Mouse (Mus musculus) T-helper 17 cell (primary cell): ENCODE data around the gene Clybl.

Experiments used
- in situ Hi-C, 2 experiments: fragments of 300-600 bp; cut with MboI, MseI; formaldehyde crosslinking; loops; 1 replicate in 1 of 2; 2 replicates in 1 of 2; pipeline ENCODE4 v1.15.1; 2025; ENCODE audit warnings: high pct_unique_total_duplicates in 2 of 2

The Clybl gene

GRCm38 (mm10) chr14:122194630-122195029 is 13.1 kb downstream of the Clybl start:
- in situ Hi-C loops, result no loop called here

GRCm38 (mm10) chr14:122196851-122197250 is 15.3 kb downstream of the Clybl start:
- in situ Hi-C loops, result no loop called here

GRCm38 (mm10) chr14:122200247-122200885 is 18.9 kb downstream of the Clybl start:
- in situ Hi-C loops, result loop anchor here in 1 of 2 experiments (10.0 kb wide), 1 partner anchor 664 kb away; no protein-coding TSS in a partner anchor

- in situ Hi-C loops, result loop anchor here in 1 of 2 experiments (10.0 kb wide), 1 partner anchor 656 kb away; no protein-coding TSS in a partner anchor
Measured at GRCm38 (mm10) chr14:122209177-122209576, 27.7 kb downstream of the Clybl start.

- in situ Hi-C loops, result loop anchor here in 1 of 2 experiments (10.0 kb wide), 1 partner anchor 661 kb away; no protein-coding TSS in a partner anchor
Measured at GRCm38 (mm10) chr14:122213590-122213989, 32.1 kb downstream of the Clybl start.

- in situ Hi-C loops, result loop anchor here in 1 of 2 experiments (10.0 kb wide), 1 partner anchor 661 kb away; no protein-coding TSS in a partner anchor
Measured at GRCm38 (mm10) chr14:122214126-122214525, 32.6 kb downstream of the Clybl start.

GRCm38 (mm10) chr14:122217221-122217620 is 35.7 kb downstream of the Clybl start:
- in situ Hi-C loops, result loop anchor here (5.0 to 10.0 kb wide), 2 partner anchors 530 to 658 kb away; no protein-coding TSS in a partner anchor

- in situ Hi-C loops, result loop anchor here in 1 of 2 experiments (10.0 kb wide), 1 partner anchor 352 kb away; no protein-coding TSS in a partner anchor
Measured at GRCm38 (mm10) chr14:122222934-122223374, 41.5 kb downstream of the Clybl start.

GRCm38 (mm10) chr14:122223461-122224102 is 42.1 kb downstream of the Clybl start:
- in situ Hi-C loops, result loop anchor here in 1 of 2 experiments (10.0 kb wide), 1 partner anchor 351 kb away; no protein-coding TSS in a partner anchor

GRCm38 (mm10) chr14:122224103-122224494 is 42.6 kb downstream of the Clybl start:
- in situ Hi-C loops, result loop anchor here in 1 of 2 experiments (10.0 kb wide), 1 partner anchor 351 kb away; no protein-coding TSS in a partner anchor

GRCm38 (mm10) chr14:122224501-122224928 is 43.0 kb downstream of the Clybl start:
- in situ Hi-C loops, result loop anchor here in 1 of 2 experiments (10.0 kb wide), 1 partner anchor 350 kb away; no protein-coding TSS in a partner anchor

- in situ Hi-C loops, result loop anchor here in 1 of 2 experiments (10.0 kb wide), 1 partner anchor 349 kb away; no protein-coding TSS in a partner anchor
Measured at GRCm38 (mm10) chr14:122225479-122226132, 44.1 kb downstream of the Clybl start.

GRCm38 (mm10) chr14:122226133-122226515 is 44.6 kb downstream of the Clybl start:
- in situ Hi-C loops, result loop anchor here in 1 of 2 experiments (10.0 kb wide), 1 partner anchor 349 kb away; no protein-coding TSS in a partner anchor

GRCm38 (mm10) chr14:122226666-122227453 is 45.4 kb downstream of the Clybl start:
- in situ Hi-C loops, result loop anchor here in 1 of 2 experiments (10.0 kb wide), 1 partner anchor 348 kb away; no protein-coding TSS in a partner anchor

GRCm38 (mm10) chr14:122227454-122227951 is 46.0 kb downstream of the Clybl start:
- in situ Hi-C loops, result loop anchor here in 1 of 2 experiments (10.0 kb wide), 1 partner anchor 347 kb away; no protein-coding TSS in a partner anchor

- in situ Hi-C loops, result loop anchor here in 1 of 2 experiments (10.0 kb wide), 1 partner anchor 346 kb away; no protein-coding TSS in a partner anchor
Measured at GRCm38 (mm10) chr14:122228816-122229551, 47.5 kb downstream of the Clybl start.

GRCm38 (mm10) chr14:122229988-122230387 is 48.5 kb downstream of the Clybl start:
- in situ Hi-C loops, result loop anchor here in 1 of 2 experiments (10.0 kb wide), 1 partner anchor 345 kb away; no protein-coding TSS in a partner anchor

GRCm38 (mm10) chr14:122230621-122231025 is 49.1 kb downstream of the Clybl start:
- in situ Hi-C loops, result no loop called here

- in situ Hi-C loops, result no loop called here
Measured at GRCm38 (mm10) chr14:122231073-122231472, 49.6 kb downstream of the Clybl start.
